Mouse (Mus musculus) heart, adult 2 months (tissue): ENCODE data around the gene Kansl1.

Experiments
- EP300 ChIP-seq: fragments of 200-500 bp; IDR thresholded peaks from 2 replicates; pipeline ENCODE4 v1.6.1; 2011; ENCODE audit warnings: low read depth, low read length, control low read depth; ENCODE audit not compliant: insufficient read depth
- POLR2A ChIP-seq: fragments of 200-500 bp; IDR thresholded peaks from 2 replicates; pipeline ENCODE4 v1.6.1; 2011; ENCODE audit warnings: mild to moderate bottlenecking, low read depth, low read length, control low read depth; ENCODE audit not compliant: insufficient read depth

DNA sequence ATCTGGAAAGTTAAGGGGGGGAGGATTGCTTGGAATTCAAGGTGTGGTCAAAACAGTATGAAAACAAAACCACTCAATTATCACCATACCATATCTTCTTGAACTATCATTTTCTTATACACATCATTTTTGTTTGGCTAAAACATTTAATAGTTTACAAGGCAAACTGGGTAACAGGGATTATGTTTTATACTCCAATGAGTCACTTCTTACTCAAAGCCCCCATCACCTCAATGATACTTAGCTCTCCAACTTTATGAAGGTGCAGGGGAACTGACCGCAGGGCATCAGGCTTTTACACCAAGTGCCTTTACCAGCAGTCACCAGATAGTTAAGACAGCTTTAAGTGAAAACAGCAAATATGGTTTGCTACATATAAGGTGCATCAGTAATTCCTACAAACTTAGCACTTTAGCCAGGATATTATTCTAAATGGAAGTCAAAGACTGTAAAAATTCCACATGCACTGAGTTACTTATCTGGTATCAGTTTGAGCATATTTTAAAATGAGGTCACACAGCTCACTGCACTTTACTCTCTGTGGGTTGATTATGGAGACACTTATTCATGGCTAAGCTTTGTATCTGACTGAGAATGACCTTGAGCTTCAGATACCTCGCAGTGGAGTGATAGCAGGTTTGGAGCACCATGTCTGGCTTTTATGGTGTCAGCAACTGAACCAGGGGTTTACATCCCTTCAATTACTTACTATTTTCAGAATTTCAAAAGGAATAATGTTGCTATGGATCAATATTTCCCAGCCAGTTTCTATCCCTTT lies 104.6 kb downstream of the Kansl1 start:
- TF ChIP-seq POLR2A (no peak), EP300 (no peak)
